Mouse (Mus musculus): ENCODE measurements around the gene Rbm6.
A peak's percentile ranks its signal among the peaks of the same experiment; 100 is the strongest.

Rbm6 gene

DNA sequence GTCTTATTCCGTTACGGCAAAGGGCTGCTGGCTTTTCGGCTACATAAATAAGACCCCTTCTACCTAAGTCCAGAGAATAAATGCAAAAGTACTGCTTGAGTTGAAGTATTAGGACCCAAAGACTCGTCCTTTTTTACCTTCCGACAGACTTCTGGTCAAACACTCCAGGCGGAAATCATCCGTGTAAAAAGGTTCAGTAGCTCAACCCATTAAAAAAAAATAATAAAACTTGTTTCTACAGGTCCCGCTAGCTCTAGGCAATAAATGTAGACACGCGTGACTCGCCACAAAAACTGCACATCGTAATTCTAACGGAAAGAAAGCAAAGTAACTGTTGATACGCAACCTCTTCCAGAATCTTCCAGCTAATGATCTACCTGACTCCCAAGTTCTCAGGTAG lies at the start of gene Rbm6:
Gene Rbm6 (minus strand): TSS at position 101 of the 400 bp plus-strand sequence.
- no peak for DNase-seq

GRCm38 (mm10) chr9:107919441-107919840 lies 46.4 kb upstream of the Rbm6 start:
- DNase-seq = no peak

GRCm38 (mm10) chr9:107918884-107919283 lies 45.8 kb upstream of the Rbm6 start:
- no peak for DNase-seq

GRCm38 (mm10) chr9:107917895-107918608 lies 45.0 kb upstream of the Rbm6 start:
- DNase-seq = no peak

GRCm38 (mm10) chr9:107914764-107915420 lies 41.9 kb upstream of the Rbm6 start:
- no peak for DNase-seq

DNA sequence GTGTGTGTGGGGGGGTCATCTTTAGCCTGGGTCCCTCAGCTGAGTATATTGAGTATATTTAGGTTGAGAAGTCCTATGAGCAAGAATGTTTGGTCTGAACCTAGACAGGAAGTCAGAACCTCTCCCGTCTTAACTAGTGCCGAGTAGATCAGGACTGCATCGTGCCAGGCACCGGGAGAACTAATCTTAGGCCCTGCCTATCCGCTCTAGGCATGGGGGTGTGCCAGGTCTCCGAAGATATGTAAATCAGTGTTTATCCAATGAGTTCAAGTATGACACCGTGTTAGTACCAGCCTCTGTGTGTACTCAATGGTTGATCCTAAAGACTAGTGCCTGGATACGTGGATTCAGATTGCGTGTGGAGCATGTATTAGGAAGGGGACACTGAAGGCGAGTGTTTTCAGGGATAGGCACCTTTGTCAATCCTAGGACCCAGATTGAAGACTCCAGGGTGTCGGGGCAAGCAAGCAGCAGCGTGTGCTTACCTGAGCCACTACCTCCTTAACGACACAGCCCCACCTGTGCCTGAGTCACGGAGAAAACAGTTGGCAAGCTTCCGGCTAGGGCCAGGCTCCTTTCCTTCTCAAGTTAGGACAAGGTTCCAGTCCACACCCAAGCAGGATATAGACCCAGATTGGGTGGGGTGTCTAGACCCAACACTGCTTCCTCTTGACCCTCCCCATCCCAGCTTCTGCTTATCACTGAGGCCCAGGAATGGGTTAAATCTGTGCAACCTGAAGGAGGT lies 37.2 kb upstream of the Rbm6 start:
- DNase-seq = no peak

DNA sequence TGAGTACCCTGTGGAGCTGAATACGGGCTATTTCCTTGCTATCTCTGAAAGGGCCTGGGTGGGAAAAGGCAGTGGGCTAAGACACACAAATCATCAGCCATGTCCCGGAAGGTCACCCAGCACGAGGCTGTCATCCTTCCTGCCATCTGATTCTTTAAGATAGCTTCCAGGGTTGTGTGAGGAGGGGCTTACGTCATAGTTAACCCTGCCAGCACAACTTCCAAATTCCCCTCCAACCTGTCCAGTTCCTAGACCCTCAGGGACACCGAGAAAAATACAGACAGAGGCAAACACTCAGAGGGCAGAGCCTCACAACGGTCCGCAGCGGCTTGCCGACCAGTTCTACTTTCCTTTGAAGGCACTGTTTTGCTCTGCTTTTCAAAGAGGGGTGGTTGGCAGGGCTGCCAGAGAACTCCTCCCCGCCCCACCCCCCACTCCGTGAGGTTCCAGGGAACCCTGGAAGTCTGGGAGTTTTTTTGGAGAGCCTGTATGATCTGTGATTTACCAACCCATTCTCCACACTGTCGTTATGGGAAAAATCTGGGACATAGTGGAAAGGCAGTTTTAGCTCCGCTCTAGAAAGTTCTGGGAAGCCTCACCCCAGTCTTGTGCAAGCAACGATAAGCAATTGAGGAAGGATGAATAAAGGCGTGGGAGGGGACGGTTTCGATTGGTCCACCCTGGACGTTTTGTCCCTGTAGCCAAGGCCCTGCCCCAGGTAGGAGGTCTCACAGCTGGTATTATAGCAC lies 35.5 kb upstream of the Rbm6 start:
- peak in 1 of 2 experiments; percentile 25 for DNase-seq

- DNase-seq = no peak
Observed at GRCm38 (mm10) chr9:107907801-107908120, 34.7 kb upstream of the Rbm6 start.

- no peak for DNase-seq
Observed at GRCm38 (mm10) chr9:107906967-107907800, 34.1 kb upstream of the Rbm6 start.

DNA sequence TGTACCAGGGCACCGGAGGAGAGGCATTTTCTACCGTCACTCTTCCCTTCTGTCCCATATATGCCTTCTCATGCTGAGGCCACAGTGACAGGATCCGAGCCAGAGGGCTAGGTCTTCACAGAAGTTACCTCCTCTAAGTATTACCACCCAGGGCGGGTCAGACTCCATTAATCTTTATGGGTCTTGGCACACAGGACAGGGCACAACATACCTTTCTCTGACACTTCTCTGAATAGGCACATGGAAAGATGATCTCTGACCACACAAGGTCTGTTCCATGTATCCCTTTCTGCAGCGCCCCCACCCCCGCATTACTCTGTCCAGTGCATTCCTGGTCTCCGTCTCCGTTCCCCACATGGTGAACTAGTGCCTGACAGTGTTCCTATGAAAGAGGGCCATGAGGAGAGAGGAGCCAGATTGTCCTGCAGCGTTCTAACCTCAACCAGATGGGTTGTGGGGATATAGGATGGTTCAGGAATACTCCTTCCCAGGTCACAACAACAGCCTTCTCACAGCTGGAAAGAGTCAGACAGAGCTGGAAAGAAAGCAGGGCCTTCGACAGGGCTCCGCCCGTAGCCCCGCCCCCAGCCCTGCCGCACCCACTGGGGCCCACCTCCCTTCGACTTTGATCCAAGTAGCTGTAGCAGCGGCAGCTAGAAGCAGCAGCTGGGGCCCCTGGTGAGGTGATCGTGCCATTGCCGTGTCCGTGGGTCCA lies 33.4 kb upstream of the Rbm6 start, which contains the start of gene Mst1r:
Gene Mst1r (plus strand): TSS at position 622 of the 715 bp plus-strand sequence.
- peak; percentile 83 to 90 for DNase-seq

DNA sequence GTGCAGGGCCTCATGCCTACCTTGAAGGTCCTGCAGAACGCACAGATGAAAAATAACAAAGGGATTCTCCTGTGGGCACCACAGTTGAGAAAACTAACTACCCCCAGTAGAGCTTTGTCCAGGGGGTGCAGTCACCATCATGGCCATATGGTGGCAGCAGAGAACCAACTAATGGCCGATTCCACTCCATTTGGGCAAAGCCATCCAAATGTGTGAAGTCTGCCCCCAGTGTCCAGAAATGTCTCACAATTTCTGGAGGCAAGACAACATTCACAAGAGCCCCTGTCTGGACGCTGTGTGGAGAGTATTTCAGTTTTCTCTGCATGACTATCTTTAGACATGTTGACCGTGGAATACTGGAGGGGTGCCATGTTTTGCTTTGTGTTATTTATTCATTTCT lies 31.7 kb upstream of the Rbm6 start:
- peak; percentile 83 to 92 for DNase-seq

DNA sequence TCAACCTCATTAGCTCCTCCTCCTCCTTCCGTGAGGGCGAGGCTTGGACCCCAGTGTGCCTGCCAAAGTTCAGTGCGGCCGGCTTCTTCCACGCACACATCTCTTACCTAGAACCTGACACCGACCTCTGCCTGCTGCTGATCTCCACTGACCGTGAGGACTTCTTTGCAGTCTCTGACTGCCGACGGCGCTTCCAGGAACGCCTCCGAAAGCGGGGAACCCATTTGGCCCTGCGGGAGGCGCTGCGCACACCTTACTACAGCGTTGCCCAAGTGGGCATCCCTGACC lies 28.5 kb upstream of the Rbm6 start:
- DNase-seq = no peak

DNA sequence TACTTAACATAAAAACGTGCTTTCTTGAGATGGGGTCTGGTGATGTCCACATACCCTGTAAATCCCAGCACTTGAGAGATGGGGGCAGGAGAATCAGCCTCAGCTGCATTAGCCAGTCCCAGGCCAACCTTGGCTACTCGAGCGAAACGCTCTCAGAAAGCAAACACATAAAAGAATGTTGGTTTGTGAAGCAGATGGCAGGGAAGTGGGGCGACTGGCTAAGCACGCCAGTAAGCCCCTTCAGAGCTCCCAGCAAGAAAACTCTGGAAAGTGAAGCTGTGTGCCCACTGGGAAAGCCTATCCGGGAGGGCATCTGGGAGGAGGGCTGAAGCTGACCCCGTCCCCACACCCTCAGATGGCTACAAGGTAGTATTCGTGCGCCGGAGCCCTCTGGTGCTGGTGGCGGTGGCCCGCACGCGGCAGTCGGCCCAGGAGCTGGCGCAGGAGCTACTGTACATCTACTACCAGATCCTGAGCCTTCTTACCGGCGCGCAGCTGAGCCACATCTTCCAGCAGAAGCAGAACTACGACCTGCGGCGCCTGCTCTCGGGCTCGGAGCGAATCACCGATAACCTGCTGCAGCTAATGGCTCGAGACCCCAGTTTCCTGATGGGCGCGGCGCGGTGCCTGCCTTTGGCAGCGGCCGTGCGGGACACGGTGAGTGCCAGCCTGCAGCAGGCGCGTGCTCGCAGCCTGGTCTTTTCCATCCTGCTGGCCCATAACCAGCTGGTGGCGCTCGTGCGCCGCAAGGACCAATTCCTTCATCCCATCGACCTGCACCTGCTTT lies 28.0 kb upstream of the Rbm6 start:
- DNase-seq = peak; percentile 72

- DNase-seq = no peak
Observed at GRCm38 (mm10) chr9:107899855-107900254, 26.8 kb upstream of the Rbm6 start.

DNA sequence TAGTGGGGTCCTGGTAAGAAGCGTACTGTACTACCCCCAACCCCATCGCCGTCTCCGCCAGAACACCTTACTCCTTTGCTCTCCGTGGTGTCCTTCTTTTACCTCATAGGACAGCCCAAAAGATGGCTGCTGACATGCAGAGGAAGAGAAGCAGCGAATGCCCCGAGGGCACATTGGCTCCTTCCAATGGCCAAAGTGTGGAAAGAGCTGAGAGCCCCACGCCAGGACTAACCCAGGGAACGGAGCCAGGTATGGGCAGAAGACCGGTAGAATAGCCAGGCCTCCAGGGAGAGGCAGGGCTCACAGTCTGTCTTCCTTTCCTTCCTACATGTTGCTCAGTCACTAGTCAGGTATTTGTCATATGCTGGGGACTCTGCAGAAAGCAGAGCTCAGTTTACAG lies 25.5 kb upstream of the Rbm6 start:
- DNase-seq = no peak

- peak in 1 of 2 experiments; percentile 28 for DNase-seq
Observed at GRCm38 (mm10) chr9:107891023-107891422, 18.0 kb upstream of the Rbm6 start.

DNA sequence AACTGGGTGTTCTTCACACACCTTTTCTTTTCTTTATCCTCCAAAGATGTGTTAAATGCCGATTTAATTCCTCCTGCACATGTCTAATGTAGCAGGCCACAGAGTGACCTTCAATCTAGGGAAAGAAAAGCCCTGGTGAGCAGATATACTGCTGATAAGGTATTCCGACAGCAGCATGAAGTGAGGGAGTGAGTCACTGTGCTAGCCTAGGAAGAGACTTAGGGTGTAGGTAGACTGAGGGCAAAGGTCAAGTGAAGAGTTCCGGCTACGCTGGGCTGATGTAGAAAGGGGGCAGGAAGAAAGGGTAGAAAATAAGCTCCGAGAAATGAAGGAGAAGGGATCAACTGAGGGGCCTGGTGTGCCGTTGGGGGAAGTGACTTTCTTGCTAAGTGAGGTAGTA lies 17.2 kb upstream of the Rbm6 start:
- DNase-seq = no peak

DNA sequence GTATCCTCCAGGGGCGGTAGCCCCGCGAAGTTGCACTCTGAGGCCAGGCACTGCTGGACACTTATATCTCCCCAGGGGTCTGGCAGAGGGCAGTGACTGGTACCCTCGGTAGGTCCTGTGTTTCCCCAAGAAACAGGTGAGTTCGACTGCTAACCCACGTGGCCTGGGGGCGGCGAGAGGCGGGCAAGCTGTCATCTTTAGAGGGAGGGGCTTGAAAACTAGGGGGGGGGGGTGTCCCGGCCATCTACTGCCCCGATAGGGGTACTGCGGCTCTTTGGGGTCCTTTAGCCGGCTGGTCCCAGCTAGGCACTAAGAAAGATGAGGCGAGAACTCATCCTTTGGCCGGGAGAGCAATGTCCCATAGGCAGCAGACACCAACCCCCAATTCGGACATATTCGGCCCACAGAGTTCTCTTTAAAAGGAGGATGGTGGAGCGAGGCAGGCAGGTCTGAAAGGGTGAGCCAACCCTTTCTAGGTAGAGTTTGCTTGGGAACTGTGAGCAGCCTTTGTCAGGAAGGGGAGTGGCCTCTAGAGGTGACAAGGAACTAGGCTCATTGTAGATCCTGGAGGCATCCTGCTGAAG lies 15.3 kb upstream of the Rbm6 start:
- DNase-seq = no peak

GRCm38 (mm10) chr9:107887804-107888266 lies 14.8 kb upstream of the Rbm6 start, which contains the start of gene Mon1a:
Mon1a (plus strand) TSS chr9:107888151.
- peak; percentile 90 to 94 for DNase-seq

DNA sequence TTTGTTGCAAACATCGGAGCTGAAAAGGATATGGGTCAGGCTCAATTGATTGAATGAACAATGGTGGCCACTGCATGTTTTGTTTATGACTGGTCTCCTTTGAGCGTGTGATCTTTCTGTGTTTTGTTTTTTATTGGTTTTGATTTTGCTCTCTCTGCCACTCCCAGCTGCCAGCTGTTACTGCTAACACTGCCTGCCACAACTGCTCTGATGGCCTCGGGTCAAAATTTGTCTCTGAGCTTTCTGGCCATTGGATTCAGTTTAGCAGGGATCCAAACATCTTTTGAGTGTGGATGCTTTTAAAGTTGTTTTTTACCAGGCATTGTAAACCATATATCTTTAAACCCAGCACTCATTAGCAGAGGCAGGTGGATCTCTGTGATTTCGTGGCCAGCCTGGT lies 7.4 kb upstream of the Rbm6 start:
- DNase-seq = no peak

Measured in lung, postnatal 4 days (tissue).